ENCODE assay signal across 34 mouse cellular contexts in the genomic region with DNA sequence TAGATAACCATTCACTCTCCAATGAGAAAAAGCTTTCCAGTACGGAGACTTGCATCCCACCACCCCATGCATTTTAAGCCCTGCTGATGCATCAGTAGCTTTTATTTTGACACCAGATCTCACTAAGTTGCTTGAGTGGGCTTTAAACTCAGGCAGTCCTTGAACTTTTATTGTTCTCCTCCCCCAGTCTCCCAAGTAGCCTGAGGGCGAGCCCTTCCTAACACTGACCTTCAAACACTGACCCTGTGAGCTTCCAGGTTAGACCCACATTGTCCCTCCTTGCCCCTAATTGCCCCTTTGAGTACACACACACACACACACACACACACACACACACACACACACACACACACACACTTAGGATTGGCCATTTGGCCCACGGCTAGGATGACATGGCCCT. TPM values are rescaled to one million over a fixed set of nuclear protein-coding genes. Genes with fewer than 3 reads are reported as not detected.
"Had no signal": no experiment of that assay in that cellular context is flagged by ENCODE, and none has a peak within 500 bp of the region (broad histone marks: within the 10 kb centered on the region; RNA-seq: fewer than 3 reads in every experiment).

No protein-coding gene starts in this region.

- DNase-seq: cerebellum, adult 9-11 months; cerebellum, postnatal 10 days; cerebellum, postnatal 14 days; cerebellum, postnatal 25 days; cerebellum, postnatal 36 days; embryo, embryonic 11 days; forebrain, postnatal 0 days; gastrocnemius, adult 2 months; gastrocnemius, postnatal 10 days; gastrocnemius, postnatal 14 days; gastrocnemius, postnatal 25 days; gastrocnemius, postnatal 36 days; heart, adult 18-20 months; heart, adult 2 months had no signal

- H3K27ac ChIP-seq: embryonic facial prominence, embryonic 10.5 days; embryonic facial prominence, embryonic 12.5 days; embryonic facial prominence, embryonic 13.5 days; embryonic facial prominence, embryonic 15.5 days; forebrain, embryonic 10.5 days; forebrain, embryonic 12.5 days; forebrain, embryonic 13.5 days; forebrain, embryonic 15.5 days; gastrocnemius, adult 2 months; heart, adult 2 months; heart, embryonic 10.5 days had no signal

- H3K4me2 ChIP-seq: embryonic facial prominence, embryonic 12.5 days; embryonic facial prominence, embryonic 13.5 days; embryonic facial prominence, embryonic 15.5 days; forebrain, embryonic 12.5 days; forebrain, embryonic 13.5 days; forebrain, embryonic 15.5 days had no signal

- H3K4me3 ChIP-seq: embryonic facial prominence, embryonic 10.5 days; embryonic facial prominence, embryonic 12.5 days; embryonic facial prominence, embryonic 13.5 days; embryonic facial prominence, embryonic 15.5 days; erythroblast, embryonic 14.5 days; forebrain, embryonic 10.5 days; forebrain, embryonic 12.5 days; forebrain, embryonic 13.5 days; forebrain, embryonic 15.5 days; gastrocnemius, adult 2 months; heart, adult 2 months; heart, embryonic 10.5 days had no signal

- H3K9ac ChIP-seq: embryonic facial prominence, embryonic 12.5 days; embryonic facial prominence, embryonic 13.5 days; embryonic facial prominence, embryonic 15.5 days; forebrain, embryonic 12.5 days; forebrain, embryonic 13.5 days; forebrain, embryonic 15.5 days; forebrain, postnatal 0 days had no signal

- H3K36me3 ChIP-seq: embryonic facial prominence, embryonic 10.5 days; embryonic facial prominence, embryonic 12.5 days; embryonic facial prominence, embryonic 13.5 days; embryonic facial prominence, embryonic 15.5 days; forebrain, embryonic 10.5 days; forebrain, embryonic 12.5 days; forebrain, embryonic 15.5 days; heart, embryonic 10.5 days had no signal

- ATAC-seq: forebrain, embryonic 13.5 days; forebrain, embryonic 14.5 days; forebrain, embryonic 15.5 days; forebrain, embryonic 16.5 days; forebrain, postnatal 0 days had no signal

- H3K27me3 ChIP-seq: forebrain, embryonic 15.5 days had no signal

- H3K9me3 ChIP-seq: embryonic facial prominence, embryonic 10.5 days; embryonic facial prominence, embryonic 12.5 days; embryonic facial prominence, embryonic 13.5 days; embryonic facial prominence, embryonic 15.5 days; forebrain, embryonic 10.5 days; forebrain, embryonic 12.5 days; forebrain, embryonic 13.5 days; forebrain, embryonic 15.5 days; heart, embryonic 10.5 days had no signal

RNA-seq across cellular contexts. Expression of gene Fgg, which starts 10.9 kb away (rescaled TPM):
- total RNA-seq: common myeloid progenitor, adult 5-6 weeks; gastrocnemius, adult 2 months; gastrocnemius, postnatal 14 days; gastrocnemius, postnatal 25 days; granulocyte monocyte progenitor cell, adult 5-6 weeks; heart, adult 18-20 months; heart, adult 2 months had no signal
- polyA plus RNA-seq: cortical plate, adult 2 months; embryonic facial prominence, embryonic 13.5 days; embryonic facial prominence, embryonic 15.5 days; erythroblast, embryonic 14.5 days; forebrain, embryonic 10.5 days; forebrain, embryonic 11.5 days; forebrain, embryonic 12.5 days; forebrain, embryonic 13.5 days; forebrain, embryonic 14.5 days; forebrain, embryonic 15.5 days; forebrain, postnatal 0 days; frontal cortex, adult 2 months had no signal

RNA-seq across cellular contexts. Expression of gene Fga, which starts 29.2 kb away (rescaled TPM):
- total RNA-seq: common myeloid progenitor, adult 5-6 weeks; forebrain, postnatal 0 days; gastrocnemius, adult 2 months; gastrocnemius, postnatal 14 days; gastrocnemius, postnatal 25 days; granulocyte monocyte progenitor cell, adult 5-6 weeks; heart, adult 18-20 months; heart, adult 2 months; heart, adult 8-10 months had no signal
- polyA plus RNA-seq: cortical plate, adult 2 months; embryonic facial prominence, embryonic 10.5 days; embryonic facial prominence, embryonic 11.5 days; embryonic facial prominence, embryonic 13.5 days; embryonic facial prominence, embryonic 14.5 days; forebrain, embryonic 10.5 days; forebrain, embryonic 11.5 days; forebrain, embryonic 12.5 days; forebrain, embryonic 13.5 days; forebrain, embryonic 14.5 days; forebrain, embryonic 15.5 days; heart, adult 2 months had no signal

RNA-seq across cellular contexts. Expression of gene Fgb, which starts 53.0 kb away (rescaled TPM):
- total RNA-seq: common myeloid progenitor, adult 5-6 weeks; forebrain, postnatal 0 days; gastrocnemius, adult 2 months; gastrocnemius, postnatal 14 days; gastrocnemius, postnatal 25 days; granulocyte monocyte progenitor cell, adult 5-6 weeks; heart, adult 18-20 months; heart, adult 2 months; heart, adult 8-10 months had no signal
- polyA plus RNA-seq: cortical plate, adult 2 months; embryonic facial prominence, embryonic 10.5 days; embryonic facial prominence, embryonic 13.5 days; forebrain, embryonic 10.5 days; forebrain, embryonic 11.5 days; forebrain, embryonic 12.5 days; forebrain, embryonic 13.5 days; forebrain, embryonic 14.5 days; forebrain, embryonic 15.5 days; forebrain, postnatal 0 days; frontal cortex, adult 2 months; heart, adult 2 months had no signal
